Comparison of ENCODE assay signal across 8 mouse cellular contexts in genomic region chr4:128839811-128840738, GRCm38 (mm10). TPM values are rescaled to one million over a fixed set of nuclear protein-coding genes. Genes with fewer than 3 reads are reported as not detected.
A peak's percentile ranks its signal among the peaks of the same experiment; 100 is the strongest.
DNase-seq lines count a peak whose midpoint lies in the region; ATAC-seq lines count a peak whose summit lies in the region.

No protein-coding gene starts in this region.

- peak overlapping the region; percentile 8; the same call in 1 of the 2 replicates for H3K4me2 ChIP-seq in heart, embryonic 11.5 days

- peak overlapping the region; percentile 91 for H3K27ac ChIP-seq in heart, embryonic 11.5 days (ENCODE audit: low read depth, low read length)

- peak; percentile 16 to 20 for DNase-seq in cerebellum, postnatal 14 days
- no peak for DNase-seq in cerebellum, adult 8-10 months
- DNase-seq in embryo, embryonic 11.5 days (ENCODE audit: low read depth, low spot score) = peak; percentile 27
- peak; percentile 45 for DNase-seq in kidney, adult 9 months
- DNase-seq in lung, postnatal 10 days = peak; percentile 72
- DNase-seq in right cerebral cortex, postnatal 4 days = peak; percentile 28
- DNase-seq in spleen, postnatal 14 days (ENCODE audit: low spot score in 2 of 2) = no peak

- H3K9me3 ChIP-seq in heart, embryonic 11.5 days (replicated peaks; ENCODE audit: control insufficient read depth, low read length) = no peaks in the 10 kb centered on the region

- H3K36me3 ChIP-seq in heart, embryonic 11.5 days (ENCODE audit: control insufficient read depth, insufficient read depth, low read length) = no peaks in the 10 kb centered on the region

- peak overlapping the region; percentile 34; the same call in 1 of the 2 replicates for H3K9ac ChIP-seq in heart, embryonic 11.5 days (ENCODE audit: low read depth, low read length)

- no peak overlapping the region for H3K4me3 ChIP-seq in heart, embryonic 11.5 days (ENCODE audit: low read depth, low read length)

- ATAC-seq in heart, embryonic 11.5 days (replicated peaks; ENCODE audit: insufficient number of reproducible peaks, low FRiP score, low TSS enrichment) = peak; percentile 69

- H3K4me1 ChIP-seq in heart, embryonic 11.5 days (ENCODE audit: control insufficient read depth, insufficient read depth, low read length) = peaks cover 16% of the 10 kb centered on the region

- H3K27me3 ChIP-seq in heart, embryonic 11.5 days (ENCODE audit: control insufficient read depth, insufficient read depth, low read length) = no peaks in the 10 kb centered on the region

- 24% methylated on average over 16 of the region's 16 CpGs for WGBS in heart, embryonic 11.5 days (ENCODE audit: insufficient replicate concordance)

RNA-seq across cellular contexts. Expression of gene Zfp362, which starts 34.2 kb away (rescaled TPM):
- 21.0 and 21.3 TPM in 2 replicates for polyA plus RNA-seq in heart, embryonic 11.5 days (2014; fragmentation: Nextera tagmentation; extraction: Ambion mirVana)

RNA-seq across cellular contexts. Expression of gene Trim62, which starts 43.3 kb away (rescaled TPM):
- polyA plus RNA-seq in heart, embryonic 11.5 days (2014; fragmentation: Nextera tagmentation; extraction: Ambion mirVana) = 4.4 and 6.2 TPM in 2 replicates

Comparison
In these comparisons a context has a peak if more than half of its experiments do, and no peak if none do; other contexts are left out.
1. DNase-seq: peak in cerebellum, postnatal 14 days (2 of 2), embryo, embryonic 11.5 days (single experiment), kidney, adult 9 months (single experiment), lung, postnatal 10 days (single experiment) and right cerebral cortex, postnatal 4 days (single experiment); none in cerebellum, adult 8-10 months (single experiment) and spleen, postnatal 14 days (0 of 2).